Mouse (Mus musculus) heart, adult 2 months (tissue): ENCODE results near the gene Islr2.

Experiments
- CTCF ChIP-seq: fragments of 200-600 bp; IDR thresholded peaks from 2 replicates; pipeline ENCODE4 v1.8.1; 2022; ENCODE audit warnings: antibody characterized with exemption, mild to moderate bottlenecking, moderate library complexity
- EP300 ChIP-seq: fragments of 200-500 bp; IDR thresholded peaks from 2 replicates; pipeline ENCODE4 v1.6.1; 2011; ENCODE audit warnings: low read depth, low read length, control low read depth; ENCODE audit not compliant: insufficient read depth
- POLR2A ChIP-seq: fragments of 200-500 bp; IDR thresholded peaks from 2 replicates; pipeline ENCODE4 v1.6.1; 2011; ENCODE audit warnings: mild to moderate bottlenecking, low read depth, low read length, control low read depth; ENCODE audit not compliant: insufficient read depth

GRCm38 (mm10) chr9:58155366-58155765 is 48.8 kb downstream of the Islr2 start:
- TF ChIP-seq CTCF (no peak), POLR2A (no peak), EP300 (no peak)
